Mouse (Mus musculus): ENCODE results near the gene Dspp.

DNA sequence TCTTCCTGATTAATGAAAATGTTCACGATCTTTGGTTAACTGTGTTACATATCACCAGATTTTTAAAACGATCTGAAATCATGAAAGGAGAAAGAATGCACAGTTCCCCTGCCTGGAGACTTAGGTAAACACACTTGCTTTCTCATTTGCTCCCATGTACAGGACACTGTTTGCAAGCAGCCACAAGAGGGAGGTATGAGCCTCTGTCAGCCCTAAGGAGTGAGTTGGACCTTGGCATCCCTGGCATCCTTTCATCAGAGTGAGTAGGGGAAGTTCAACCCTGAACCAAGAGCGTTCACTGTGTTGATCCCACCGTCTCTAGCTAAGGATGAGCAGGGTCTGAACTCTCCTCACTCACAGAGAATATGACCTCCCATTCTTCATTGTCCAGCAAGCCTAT, 39.0 kb upstream of the Dspp start:
- TF ChIP-seq CTCF (IDR thresholded peaks at IDR 0.05; ENCODE audit: low read depth) = peak; percentile 41
- no peak for TF ChIP-seq EP300 (IDR thresholded peaks at IDR 0.05; ENCODE audit: low read depth)
